Mouse (Mus musculus): ENCODE data around the gene Ywhag.
A peak's percentile ranks its signal among the peaks of the same experiment; 100 is the strongest.

The Ywhag gene

DNA sequence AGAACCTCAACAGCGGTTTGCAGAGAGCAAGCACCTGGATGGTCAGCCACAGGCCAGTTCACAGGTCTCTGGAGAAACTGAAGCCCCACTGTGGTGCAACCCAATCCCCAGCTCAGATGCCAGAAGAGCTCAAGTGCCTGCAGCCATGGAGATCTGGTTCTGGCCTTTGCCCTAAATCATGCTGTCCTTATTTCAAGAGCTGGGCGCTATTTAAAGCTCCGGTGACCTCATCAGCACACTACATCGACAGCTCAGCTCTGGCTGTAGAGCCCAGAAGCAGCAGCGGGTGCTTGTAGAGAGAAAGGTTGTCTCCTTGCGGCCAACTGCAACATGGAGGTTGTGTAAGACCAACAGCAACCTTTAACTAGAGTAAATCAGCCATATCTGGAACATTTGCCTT lies 20.3 kb downstream of the Ywhag start:
- peak overlapping the region; percentile 43 for H3K4me3 ChIP-seq (replicated peaks; ENCODE audit: low read length)
- no peaks in the 10 kb centered on the region for H3K9me3 ChIP-seq (ENCODE audit: low read length)
- no peaks in the 10 kb centered on the region for H3K27me3 ChIP-seq (ENCODE audit: insufficient read depth, low read length)
- no peak for TF ChIP-seq NANOG (IDR thresholded peaks at IDR 0.05; ENCODE audit: borderline replicate concordance, low read length)
- TF ChIP-seq POU5F1 (IDR thresholded peaks at IDR 0.05; ENCODE audit: borderline replicate concordance, low read length): no peak
- TF ChIP-seq CTCF (conservative IDR thresholded peaks at IDR 0.05; ENCODE audit: low read length): no peak
- H3K4me1 ChIP-seq (replicated peaks; ENCODE audit: low read depth, low read length): peaks cover 100% of the 10 kb centered on the region
- peaks cover 99% of the 10 kb centered on the region for H3K36me3 ChIP-seq (ENCODE audit: insufficient read depth, low read length)

DNA sequence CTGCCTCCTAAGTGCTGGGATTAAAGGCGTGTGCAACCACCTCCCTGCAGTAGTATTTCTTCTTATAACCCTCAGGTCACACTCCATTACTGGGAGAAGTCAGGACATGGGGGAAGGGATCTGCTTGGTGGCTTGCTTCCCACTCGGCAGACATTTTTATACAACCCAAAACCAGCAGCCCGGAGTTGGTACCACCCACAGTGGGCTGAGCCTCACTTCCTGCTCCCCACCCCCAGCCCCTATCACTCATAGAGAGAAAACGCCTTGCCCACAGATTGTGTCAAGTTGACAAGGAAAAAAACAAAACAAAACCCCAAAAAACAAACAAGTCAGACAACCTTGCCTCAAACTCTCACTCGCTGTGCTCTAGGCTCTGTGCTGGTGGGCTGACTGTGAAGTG lies 21.2 kb downstream of the Ywhag start:
- TF ChIP-seq NANOG (IDR thresholded peaks at IDR 0.05; ENCODE audit: borderline replicate concordance, low read length) (no peak), POU5F1 (IDR thresholded peaks at IDR 0.05; ENCODE audit: borderline replicate concordance, low read length) (no peak), CTCF (conservative IDR thresholded peaks at IDR 0.05; ENCODE audit: low read length) (no peak)
- peaks cover 100% of the 10 kb centered on the region for H3K4me1 ChIP-seq (replicated peaks; ENCODE audit: low read depth, low read length)

DNA sequence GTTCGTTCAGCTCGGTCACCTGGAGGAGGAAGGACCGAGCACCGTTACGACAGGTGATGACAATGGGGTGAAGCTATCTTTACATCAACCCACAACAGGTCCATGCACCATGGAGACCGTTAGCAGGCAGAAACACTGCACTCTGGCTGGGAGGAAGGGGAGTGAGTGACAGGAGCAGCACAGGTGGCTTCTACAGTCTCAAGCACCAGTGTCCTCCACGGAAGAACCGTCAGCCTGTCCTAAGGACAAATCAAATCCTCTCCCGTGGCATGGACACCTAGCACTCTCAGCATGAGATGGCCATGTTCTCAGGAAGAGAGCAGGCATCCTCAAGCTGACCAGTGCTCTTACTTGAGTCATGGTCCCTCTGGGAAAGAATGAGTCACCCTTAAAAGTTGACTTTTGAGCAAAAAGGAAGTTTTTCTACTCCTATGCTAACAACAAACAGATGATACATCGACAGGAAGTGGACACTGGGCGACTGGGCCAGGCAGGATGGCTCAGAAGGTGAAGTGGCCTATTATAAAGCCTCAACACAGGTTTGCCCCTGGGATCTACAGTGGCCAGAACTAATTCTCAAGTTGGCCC lies 22.7 kb downstream of the Ywhag start:
- H3K4me3 ChIP-seq (replicated peaks; ENCODE audit: low read length): peak overlapping the region; percentile 49
- TF ChIP-seq CTCF (conservative IDR thresholded peaks at IDR 0.05; ENCODE audit: low read length): no peak
- TF ChIP-seq POU5F1 (IDR thresholded peaks at IDR 0.05; ENCODE audit: borderline replicate concordance, low read length): no peak
- no peak for TF ChIP-seq NANOG (IDR thresholded peaks at IDR 0.05; ENCODE audit: borderline replicate concordance, low read length)
- H3K27me3 ChIP-seq (ENCODE audit: insufficient read depth, low read length): no peaks in the 10 kb centered on the region
- H3K4me1 ChIP-seq (replicated peaks; ENCODE audit: low read depth, low read length): peaks cover 100% of the 10 kb centered on the region
- peaks cover 99% of the 10 kb centered on the region for H3K36me3 ChIP-seq (ENCODE audit: insufficient read depth, low read length)
- no peaks in the 10 kb centered on the region for H3K9me3 ChIP-seq (ENCODE audit: low read length)

More for the DNA sequence above, 21.2 kb downstream of the Ywhag start:
- Histone ChIP-seq H3K36me3 (ENCODE audit: insufficient read depth, low read length) (peaks cover 99% of the 10 kb centered on the region), H3K9me3 (ENCODE audit: low read length) (no peaks in the 10 kb centered on the region), H3K4me3 (replicated peaks; ENCODE audit: low read length) (no peak overlapping the region), H3K27me3 (ENCODE audit: insufficient read depth, low read length) (no peaks in the 10 kb centered on the region)

DNA sequence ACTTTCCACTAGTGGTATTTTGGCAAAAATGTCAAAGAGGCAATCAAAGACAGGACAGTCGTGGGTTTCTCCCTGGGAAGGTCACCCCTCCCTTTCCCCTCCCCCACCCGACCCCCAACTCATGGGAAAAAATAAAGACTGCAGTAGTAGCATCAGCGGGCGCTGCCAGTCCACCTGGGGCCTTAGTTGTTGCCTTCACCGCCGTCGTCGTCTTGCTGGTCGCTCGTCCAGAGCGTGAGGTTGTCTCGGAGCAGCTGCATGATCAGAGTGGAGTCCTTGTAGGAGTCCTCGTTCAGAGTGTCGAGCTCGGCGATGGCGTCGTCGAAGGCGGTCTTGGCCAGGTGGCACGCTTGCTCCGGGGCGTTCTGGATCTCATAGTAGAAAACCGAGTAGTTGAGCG lies 23.6 kb downstream of the Ywhag start:
- TF ChIP-seq CTCF (conservative IDR thresholded peaks at IDR 0.05; ENCODE audit: low read length): no peak
- no peak for TF ChIP-seq NANOG (IDR thresholded peaks at IDR 0.05; ENCODE audit: borderline replicate concordance, low read length)
- no peak for TF ChIP-seq POU5F1 (IDR thresholded peaks at IDR 0.05; ENCODE audit: borderline replicate concordance, low read length)
- Histone ChIP-seq H3K36me3 (ENCODE audit: insufficient read depth, low read length) (peaks cover 99% of the 10 kb centered on the region), H3K9me3 (ENCODE audit: low read length) (no peaks in the 10 kb centered on the region)

DNA sequence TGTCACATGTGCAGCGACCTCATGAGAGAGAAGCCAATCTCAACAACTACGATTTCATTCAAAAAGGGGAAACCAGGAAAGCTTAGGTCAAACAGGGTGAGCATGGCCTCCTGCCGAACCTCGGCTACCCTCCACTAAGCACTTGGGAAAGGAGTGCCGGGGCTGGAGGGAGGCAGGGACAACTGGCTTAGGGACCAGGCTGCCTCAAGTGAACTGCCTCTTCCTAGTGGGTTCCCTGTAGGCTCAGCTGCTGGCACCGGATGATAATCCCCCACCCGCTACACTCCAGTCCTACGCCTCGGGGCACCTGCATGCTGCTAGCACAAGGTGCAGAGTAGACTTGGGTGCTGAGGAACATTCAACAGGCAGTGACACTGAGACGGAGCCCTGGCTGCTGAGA lies 24.8 kb downstream of the Ywhag start:
- Histone ChIP-seq H3K4me1 (replicated peaks; ENCODE audit: low read depth, low read length) (peaks cover 100% of the 10 kb centered on the region), H3K36me3 (ENCODE audit: insufficient read depth, low read length) (peaks cover 100% of the 10 kb centered on the region), H3K27me3 (ENCODE audit: insufficient read depth, low read length) (no peaks in the 10 kb centered on the region), H3K4me3 (replicated peaks; ENCODE audit: low read length) (peak overlapping the region; percentile 49), H3K9me3 (ENCODE audit: low read length) (no peaks in the 10 kb centered on the region)
- TF ChIP-seq NANOG (IDR thresholded peaks at IDR 0.05; ENCODE audit: borderline replicate concordance, low read length): no peak
- no peak for TF ChIP-seq POU5F1 (IDR thresholded peaks at IDR 0.05; ENCODE audit: borderline replicate concordance, low read length)
- no peak for TF ChIP-seq CTCF (conservative IDR thresholded peaks at IDR 0.05; ENCODE audit: low read length)

More for the DNA sequence above, 23.6 kb downstream of the Ywhag start:
- no peaks in the 10 kb centered on the region for H3K27me3 ChIP-seq (ENCODE audit: insufficient read depth, low read length)
- H3K4me1 ChIP-seq (replicated peaks; ENCODE audit: low read depth, low read length): peaks cover 100% of the 10 kb centered on the region
- peak overlapping the region; percentile 49; the same call in 1 of the 2 replicates for H3K4me3 ChIP-seq (replicated peaks; ENCODE audit: low read length)

DNA sequence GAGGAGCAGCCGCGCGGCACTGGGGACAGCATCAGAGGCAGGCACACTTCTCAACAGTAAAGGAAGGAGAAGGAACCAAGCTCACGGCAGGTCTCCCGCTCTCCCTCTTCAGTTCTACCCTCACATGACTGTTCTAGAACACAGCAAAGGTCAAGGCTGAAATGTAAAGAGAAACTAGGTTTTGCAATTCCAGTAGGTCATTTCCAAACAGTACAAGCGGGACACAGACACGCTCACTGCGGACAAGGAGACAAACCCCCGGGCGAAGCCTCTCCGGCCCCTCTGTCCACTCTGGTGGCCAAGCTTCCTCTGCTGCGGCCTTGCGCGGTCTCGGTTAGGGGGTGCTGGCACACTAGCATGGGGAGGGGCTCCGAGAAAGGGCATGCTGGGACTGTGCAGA lies 25.4 kb downstream of the Ywhag start:
- peak overlapping the region; percentile 49 for H3K4me3 ChIP-seq (replicated peaks; ENCODE audit: low read length)
- H3K36me3 ChIP-seq (ENCODE audit: insufficient read depth, low read length): peaks cover 100% of the 10 kb centered on the region
- peaks cover 100% of the 10 kb centered on the region for H3K4me1 ChIP-seq (replicated peaks; ENCODE audit: low read depth, low read length)
- H3K9me3 ChIP-seq (ENCODE audit: low read length): no peaks in the 10 kb centered on the region
- TF ChIP-seq CTCF (conservative IDR thresholded peaks at IDR 0.05; ENCODE audit: low read length) (no peak), NANOG (IDR thresholded peaks at IDR 0.05; ENCODE audit: borderline replicate concordance, low read length) (no peak), POU5F1 (IDR thresholded peaks at IDR 0.05; ENCODE audit: borderline replicate concordance, low read length) (no peak)
- H3K27me3 ChIP-seq (ENCODE audit: insufficient read depth, low read length): no peaks in the 10 kb centered on the region

DNA sequence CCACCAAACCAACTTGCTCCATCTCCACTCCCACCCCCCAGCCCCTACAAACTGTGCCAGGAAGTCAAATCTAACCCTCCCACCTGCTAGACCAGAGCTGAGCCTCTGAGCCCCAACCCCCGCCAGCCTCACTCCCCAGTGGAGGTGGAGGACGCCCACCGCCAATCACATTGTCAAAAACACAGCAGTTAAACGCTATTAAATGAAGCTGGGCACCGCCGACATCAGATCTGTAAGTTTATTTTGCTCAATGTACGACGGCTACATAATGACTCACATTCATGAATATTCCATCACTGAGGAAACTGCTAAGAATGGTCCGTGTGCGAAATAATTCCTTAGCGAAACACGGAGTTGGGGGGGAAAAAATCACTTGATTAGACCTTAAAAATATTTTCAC lies 26.2 kb downstream of the Ywhag start:
- H3K36me3 ChIP-seq (ENCODE audit: insufficient read depth, low read length): peaks cover 92% of the 10 kb centered on the region
- H3K4me3 ChIP-seq (replicated peaks; ENCODE audit: low read length): no peak overlapping the region
- no peaks in the 10 kb centered on the region for H3K9me3 ChIP-seq (ENCODE audit: low read length)
- no peaks in the 10 kb centered on the region for H3K27me3 ChIP-seq (ENCODE audit: insufficient read depth, low read length)
- H3K4me1 ChIP-seq (replicated peaks; ENCODE audit: low read depth, low read length): peaks cover 98% of the 10 kb centered on the region
- TF ChIP-seq POU5F1 (IDR thresholded peaks at IDR 0.05; ENCODE audit: borderline replicate concordance, low read length) (no peak), NANOG (IDR thresholded peaks at IDR 0.05; ENCODE audit: borderline replicate concordance, low read length) (no peak), CTCF (conservative IDR thresholded peaks at IDR 0.05; ENCODE audit: low read length) (no peak)

DNA sequence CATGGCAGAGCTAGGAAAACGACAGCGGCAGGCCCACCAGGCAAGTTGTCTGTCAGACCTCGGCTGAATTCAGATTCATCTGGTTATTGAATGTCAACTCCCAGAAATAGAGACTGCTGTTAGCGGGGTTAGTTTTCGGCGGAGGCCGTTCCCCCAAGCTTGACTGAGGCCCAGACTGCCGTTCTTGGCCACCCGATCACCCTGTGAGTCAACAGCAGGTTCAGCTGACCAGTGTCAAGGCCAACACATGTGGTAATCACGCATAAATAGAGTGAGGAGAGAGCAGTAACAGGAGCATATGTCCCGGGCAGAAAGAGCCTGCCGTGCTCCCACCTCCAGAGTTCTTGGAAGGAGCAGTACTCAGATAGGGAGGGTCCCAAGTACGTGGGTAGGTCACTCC lies 27.2 kb downstream of the Ywhag start:
- H3K27me3 ChIP-seq (ENCODE audit: insufficient read depth, low read length): no peaks in the 10 kb centered on the region
- TF ChIP-seq CTCF (conservative IDR thresholded peaks at IDR 0.05; ENCODE audit: low read length): no peak
- TF ChIP-seq POU5F1 (IDR thresholded peaks at IDR 0.05; ENCODE audit: borderline replicate concordance, low read length): no peak
- TF ChIP-seq NANOG (IDR thresholded peaks at IDR 0.05; ENCODE audit: borderline replicate concordance, low read length): no peak
- H3K36me3 ChIP-seq (ENCODE audit: insufficient read depth, low read length): peaks cover 82% of the 10 kb centered on the region
- H3K4me1 ChIP-seq (replicated peaks; ENCODE audit: low read depth, low read length): peaks cover 97% of the 10 kb centered on the region
- H3K4me3 ChIP-seq (replicated peaks; ENCODE audit: low read length): no peak overlapping the region
- no peaks in the 10 kb centered on the region for H3K9me3 ChIP-seq (ENCODE audit: low read length)

DNA sequence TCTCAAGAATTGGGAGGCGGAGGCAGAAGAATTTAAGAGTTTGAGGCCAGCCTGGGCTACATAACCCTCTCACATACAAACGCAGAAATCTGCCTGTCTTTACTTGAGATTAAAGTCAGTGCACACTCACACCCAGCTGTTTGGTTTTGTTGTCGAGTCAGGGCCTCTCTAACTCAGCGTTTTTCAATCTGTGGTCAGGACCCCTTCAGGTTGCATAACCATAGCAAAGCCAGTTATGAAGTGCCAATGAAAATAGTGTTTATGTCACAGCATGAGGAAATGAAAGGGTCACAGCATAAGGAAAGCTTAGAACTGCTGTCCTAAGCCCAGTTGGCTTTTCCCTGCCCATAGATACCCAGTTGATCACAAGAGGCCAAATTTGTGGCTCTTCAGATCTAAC lies 27.6 kb downstream of the Ywhag start:
- Histone ChIP-seq H3K27me3 (ENCODE audit: insufficient read depth, low read length) (no peaks in the 10 kb centered on the region), H3K36me3 (ENCODE audit: insufficient read depth, low read length) (peaks cover 78% of the 10 kb centered on the region), H3K9me3 (ENCODE audit: low read length) (no peaks in the 10 kb centered on the region), H3K4me3 (replicated peaks; ENCODE audit: low read length) (no peak overlapping the region), H3K4me1 (replicated peaks; ENCODE audit: low read depth, low read length) (peaks cover 97% of the 10 kb centered on the region)
- no peak for TF ChIP-seq CTCF (conservative IDR thresholded peaks at IDR 0.05; ENCODE audit: low read length)
- no peak for TF ChIP-seq NANOG (IDR thresholded peaks at IDR 0.05; ENCODE audit: borderline replicate concordance, low read length)
- TF ChIP-seq POU5F1 (IDR thresholded peaks at IDR 0.05; ENCODE audit: borderline replicate concordance, low read length): no peak
